Mouse (Mus musculus) kidney, adult 2 months (tissue): ENCODE measurements around the gene AC161166.1.

Experiments used
- CTCF ChIP-seq: fragments of 200-500 bp; conservative IDR thresholded peaks from 2 replicates; pipeline ENCODE4 v1.5.1; 2011; ENCODE audit warnings: low read depth, mild to moderate bottlenecking, control low read depth, low read length, moderate library complexity, mixed read lengths; ENCODE audit not compliant: insufficient read depth, insufficient read length
- POLR2A ChIP-seq: fragments of 200-500 bp; IDR thresholded peaks from one replicate; pipeline ENCODE4 v1.6.1; 2011; ENCODE audit warnings: low read depth, low read length, control low read depth

GRCm38 (mm10) chr7:24505447-24506064, 6.7 kb downstream of the AC161166.1 start:
- TF ChIP-seq CTCF, result no peak
- no peak for TF ChIP-seq POLR2A
